Mouse (Mus musculus) stomach, postnatal 0 days (tissue): Measurements from ENCODE around the gene Mterf1a.

ENCODE experiments used
- CTCF ChIP-seq: IDR thresholded peaks from 2 replicates; pipeline ENCODE4 v1.5.1; 2016; ENCODE audit warnings: antibody characterized with exemption, low read depth, mild to moderate bottlenecking, moderate library complexity
- EP300 ChIP-seq: optimal IDR thresholded peaks from 2 replicates; pipeline ENCODE3; 2016; ENCODE audit warnings: antibody characterized with exemption

GRCm38 (mm10) chr5:3938905-3939304 lies 45.2 kb upstream of the Mterf1a start:
- TF ChIP-seq CTCF = no peak
- TF ChIP-seq EP300 = no peak
